Mouse (Mus musculus): ENCODE results near the gene Kcnc1. TPM values are rescaled to one million over a fixed set of nuclear protein-coding genes. Genes with fewer than 3 reads are reported as not detected.

Gene Kcnc1
- total RNA-seq, 2 experiments from 2014 or later: 0.63 to 1.7 TPM

DNA sequence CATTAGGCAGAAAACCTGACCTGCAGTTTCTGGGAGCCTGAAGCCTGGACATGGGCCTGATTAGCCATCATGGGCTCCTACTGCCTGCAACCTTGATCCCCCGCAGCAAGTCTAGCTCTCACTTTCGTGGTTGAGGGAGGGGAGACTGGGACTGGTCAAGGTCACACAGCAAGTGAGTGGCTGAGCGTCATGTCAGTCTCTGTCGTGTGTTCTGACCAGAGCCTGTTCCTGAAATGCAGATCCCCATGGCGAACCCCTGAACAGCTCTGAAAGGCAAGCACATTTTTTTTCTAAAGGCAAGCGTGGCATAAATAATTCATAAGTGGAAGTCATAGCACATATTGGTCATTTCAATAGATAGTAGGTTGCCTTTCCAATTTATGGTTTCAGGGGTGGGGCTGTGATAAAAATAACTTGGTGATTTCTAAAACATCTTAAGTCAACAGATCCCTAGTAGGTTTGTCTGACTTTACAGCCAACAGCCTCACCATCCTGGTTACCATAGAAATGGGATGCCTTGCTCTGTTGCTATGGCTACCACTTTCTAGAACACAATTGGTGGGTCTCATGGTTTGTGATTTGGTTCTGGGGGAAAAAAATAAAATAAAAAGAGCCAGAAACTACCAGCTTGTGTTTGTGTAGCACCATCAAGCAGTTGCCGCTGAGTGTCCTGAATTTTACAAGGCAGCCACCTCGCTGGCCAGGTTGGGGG, 25.9 kb downstream of the Kcnc1 start:
- no peak for DNase-seq

DNA sequence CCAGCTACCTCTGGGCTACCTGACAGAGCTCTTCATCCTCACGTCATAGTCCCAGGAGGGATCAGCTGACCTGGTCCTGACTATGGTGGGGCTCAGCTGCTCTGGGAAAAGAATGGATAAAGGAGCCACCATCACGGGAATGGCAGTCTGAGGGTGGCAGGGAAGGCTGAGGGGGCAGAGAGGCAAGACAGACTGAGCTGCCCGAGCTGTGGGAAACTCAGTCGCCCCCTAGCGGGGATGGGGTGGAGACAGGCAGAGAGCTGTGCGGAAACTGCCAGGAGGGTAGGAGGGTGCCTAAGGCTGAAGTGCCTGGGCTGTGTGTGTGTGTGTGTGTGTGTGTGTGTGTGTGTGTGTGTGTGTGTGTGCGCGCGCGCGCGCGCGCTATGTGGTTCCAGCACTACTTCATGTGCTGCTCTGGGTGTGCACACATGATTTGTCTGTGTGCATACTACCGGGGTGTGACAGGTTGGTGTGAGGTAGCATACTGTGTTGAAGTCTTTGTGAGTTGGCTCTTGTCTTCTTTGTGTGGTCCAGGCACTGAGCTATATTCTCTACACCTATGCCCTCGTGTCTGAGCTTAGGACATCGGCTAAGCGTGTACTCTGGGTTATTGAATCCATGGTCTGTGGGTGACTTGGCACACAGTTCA, 26.6 kb downstream of the Kcnc1 start:
- DNase-seq: peak; percentile 73

DNA sequence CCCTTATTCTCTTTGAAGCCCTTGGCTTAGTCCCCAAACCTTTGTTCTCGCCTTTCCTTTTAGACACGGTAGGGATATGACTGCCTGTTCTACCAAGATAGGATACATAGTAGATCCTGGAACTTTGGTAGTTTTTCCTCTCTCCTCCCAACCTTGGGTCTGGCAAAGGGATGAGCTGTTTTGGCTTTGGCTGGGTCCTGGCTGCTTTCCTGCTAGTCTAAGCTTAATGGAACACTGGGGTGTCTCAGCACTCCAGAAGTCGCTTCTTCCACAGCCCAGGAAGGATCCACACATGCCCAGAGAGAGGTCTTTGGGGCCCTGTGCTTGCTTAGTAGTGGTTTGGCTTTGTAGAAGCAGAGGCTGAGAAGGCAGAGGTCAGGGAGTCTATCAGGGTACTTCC, 27.7 kb downstream of the Kcnc1 start:
- no peak for DNase-seq

DNA sequence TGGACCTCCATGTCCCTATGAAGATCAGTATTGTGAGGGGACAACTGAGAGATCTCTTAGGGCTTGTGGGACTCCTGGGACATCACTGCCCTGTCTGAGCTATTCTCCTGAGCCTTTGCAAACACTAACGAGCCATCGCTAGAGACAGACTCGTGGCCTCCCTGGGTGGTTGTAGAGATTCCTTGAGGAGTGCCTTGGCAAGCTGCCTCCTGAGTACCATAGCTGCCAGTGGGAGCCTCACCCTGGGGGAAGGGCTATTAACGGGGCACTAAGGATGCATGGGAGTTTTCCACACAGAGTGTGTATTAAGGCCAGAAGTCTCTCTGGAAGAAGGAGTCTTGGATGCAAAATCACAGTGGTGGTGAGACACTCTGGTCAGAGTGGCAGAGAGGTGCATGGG, 28.7 kb downstream of the Kcnc1 start:
- DNase-seq: no peak

DNA sequence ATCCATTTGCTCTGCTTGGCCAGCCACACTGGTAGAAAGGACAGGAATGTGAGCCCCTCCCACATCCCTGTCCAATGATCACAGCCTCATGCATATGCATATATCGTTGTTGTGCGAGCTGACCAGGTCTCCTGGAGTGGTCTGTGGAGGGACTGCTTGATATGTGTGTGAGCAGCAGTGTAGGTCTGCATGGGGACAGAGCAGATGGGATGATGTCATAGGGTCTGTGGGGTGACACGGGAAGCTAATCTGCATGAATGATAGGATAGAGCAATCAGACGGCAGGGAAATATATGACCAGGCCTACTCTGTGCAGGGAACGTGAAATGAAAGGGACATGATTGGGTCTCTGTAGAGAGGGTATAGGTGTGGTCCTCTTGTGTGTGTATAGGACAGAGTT, 37.6 kb downstream of the Kcnc1 start:
- no peak for DNase-seq

DNA sequence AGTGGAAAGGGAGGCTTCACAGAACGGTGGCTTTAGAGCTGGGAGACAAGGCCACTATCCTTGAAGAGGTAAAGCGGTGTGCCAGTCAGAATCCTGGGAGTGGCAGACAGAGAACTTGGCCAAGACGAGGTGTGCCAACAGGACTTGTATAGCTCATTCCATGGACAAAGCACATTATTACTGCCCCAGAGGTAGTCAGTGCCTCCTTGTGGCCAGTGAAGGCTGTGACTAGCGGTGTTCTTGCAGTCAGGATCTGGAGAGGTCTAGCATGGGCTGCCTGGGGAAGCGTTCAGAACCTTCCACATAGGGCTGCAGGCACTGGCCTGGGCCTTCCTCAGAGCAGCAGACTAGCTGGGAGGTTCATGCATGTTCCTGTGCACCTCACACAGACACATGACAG, 39.5 kb downstream of the Kcnc1 start:
- DNase-seq: no peak

DNA sequence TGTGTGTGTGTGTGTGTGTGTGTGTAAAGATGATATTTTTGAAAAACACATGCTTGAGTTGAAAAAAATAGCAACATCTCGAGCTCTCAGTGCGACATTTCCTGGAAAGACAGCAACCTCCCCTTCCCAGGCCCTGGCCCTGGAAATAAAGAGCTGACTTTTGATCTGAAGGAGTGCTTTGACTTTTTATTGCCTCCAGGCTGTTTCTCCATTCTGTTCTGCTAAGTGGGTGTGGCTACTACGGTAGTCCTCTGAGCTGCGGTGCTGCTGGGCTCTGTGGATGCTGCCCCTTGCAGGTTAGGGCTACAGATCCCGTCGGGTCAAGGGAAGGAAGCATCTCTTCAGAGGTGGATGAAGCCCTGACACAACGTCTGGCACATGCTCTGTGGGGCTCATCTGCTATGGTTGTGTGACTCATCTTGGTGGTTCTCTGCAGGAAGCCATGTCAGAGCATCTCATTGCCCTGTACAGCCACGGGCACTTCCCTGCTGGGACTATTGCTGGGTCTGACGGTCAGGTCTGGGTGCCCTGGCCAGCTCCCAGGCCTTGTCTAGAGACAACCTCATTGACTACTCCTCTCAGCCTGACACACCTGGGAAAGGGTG, 42.3 kb downstream of the Kcnc1 start:
- no peak for DNase-seq

DNA sequence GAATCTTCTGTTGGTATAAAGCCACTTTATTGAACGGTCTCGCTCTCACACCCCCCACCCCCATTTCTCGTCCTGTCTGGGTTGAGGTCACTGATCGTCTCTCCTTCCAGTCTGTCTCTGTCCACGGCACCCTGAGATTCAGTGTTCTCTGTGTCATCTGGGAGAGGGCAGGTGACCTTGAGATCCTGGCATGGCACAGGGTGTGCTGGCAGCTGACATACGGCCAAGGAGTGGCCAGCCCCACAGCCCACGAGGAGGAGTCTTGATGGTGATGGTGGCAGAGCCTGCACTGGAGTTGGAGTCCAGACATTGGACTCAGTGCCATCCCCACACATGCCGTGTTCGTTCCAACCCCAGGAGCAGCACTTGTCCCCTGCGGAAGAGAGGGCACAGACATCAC, 46.9 kb downstream of the Kcnc1 start:
- peak; percentile 32 for DNase-seq

DNA sequence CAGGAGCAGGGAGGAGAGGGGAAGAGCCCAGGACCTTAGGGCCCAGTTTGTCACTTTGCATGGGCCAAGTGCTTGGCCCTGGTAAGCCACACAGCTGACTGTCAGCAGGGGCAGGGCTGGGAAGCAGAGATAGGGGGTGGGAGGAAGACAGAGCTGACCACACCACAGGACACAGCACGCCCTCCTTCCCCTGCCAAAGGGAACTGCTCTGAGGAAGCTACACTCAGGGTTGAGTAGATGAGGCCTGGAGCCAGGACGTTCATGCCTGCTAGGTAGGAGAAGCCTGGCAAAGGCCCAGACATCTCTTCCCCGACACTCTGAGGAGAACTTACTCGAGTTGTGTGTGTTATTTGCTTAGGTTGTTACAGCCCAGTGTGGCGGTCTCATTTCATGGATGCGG, 49.6 kb downstream of the Kcnc1 start:
- no peak for DNase-seq

DNA sequence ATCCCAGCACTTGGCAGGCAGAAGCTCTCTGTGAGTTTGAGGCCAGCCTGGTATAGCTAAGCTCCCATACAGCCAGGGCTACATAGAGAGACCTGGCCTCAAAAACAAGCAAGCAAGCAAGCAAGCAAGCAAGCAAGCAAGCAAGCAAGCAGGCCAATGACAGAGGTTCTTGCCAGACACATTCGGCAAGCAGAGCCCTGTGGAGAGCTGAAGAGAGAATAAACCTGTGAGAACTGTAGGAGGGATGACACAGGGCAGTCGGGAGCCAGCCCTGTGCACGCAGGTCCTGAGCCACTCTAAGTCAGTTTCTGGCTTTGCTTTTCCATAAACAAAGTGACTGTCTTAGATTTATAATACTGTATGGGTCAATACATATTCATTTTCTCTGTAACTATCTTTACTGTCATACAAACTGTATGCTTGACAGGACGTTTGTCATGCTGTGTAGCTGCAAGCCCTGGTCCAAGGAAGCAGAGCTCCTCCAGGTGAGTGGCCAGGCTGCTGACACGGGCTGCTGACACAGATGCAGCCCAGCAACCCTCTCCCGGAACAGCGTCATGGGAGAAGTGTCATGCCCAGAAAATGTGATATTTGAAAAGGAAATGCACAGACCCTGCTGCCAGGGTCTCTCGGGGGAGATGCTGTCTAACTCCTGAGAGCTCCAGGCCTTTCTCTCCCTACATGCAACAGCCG, 51.3 kb downstream of the Kcnc1 start:
- no peak for DNase-seq

DNA sequence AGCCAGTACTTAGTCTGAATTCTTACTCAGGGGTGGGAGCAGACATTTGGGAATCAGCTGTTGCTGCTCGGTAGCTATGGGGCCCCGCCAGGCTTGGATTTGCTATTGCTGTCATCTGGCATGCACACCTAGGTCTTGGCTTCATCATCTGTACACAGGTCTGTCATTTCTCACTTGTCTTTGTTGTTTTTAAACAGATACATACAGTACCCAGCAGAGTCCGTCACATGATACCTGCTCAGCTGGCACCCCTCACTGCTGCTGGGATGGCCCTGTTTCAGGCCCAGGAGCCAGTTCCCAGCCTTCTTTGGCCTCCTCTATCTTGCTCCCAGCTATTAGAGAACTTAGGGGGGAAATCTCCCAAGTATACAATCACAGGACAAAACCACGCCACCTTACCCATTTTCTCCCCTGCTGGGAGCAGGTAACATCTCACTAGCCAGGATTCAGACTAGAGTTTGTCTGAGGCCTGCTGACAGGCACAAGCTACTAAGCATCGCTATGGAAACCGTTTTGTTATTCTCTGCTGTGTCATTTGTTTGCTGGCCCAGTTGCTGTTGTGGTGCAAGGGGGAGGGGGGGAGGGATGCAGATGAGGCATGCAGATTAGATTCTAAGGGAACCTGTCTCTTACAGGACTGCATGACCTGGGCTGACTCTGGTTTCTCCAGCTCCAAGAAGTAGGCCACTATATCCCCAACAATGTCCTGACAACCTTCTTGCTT, 52.8 kb downstream of the Kcnc1 start:
- DNase-seq: no peak

DNA sequence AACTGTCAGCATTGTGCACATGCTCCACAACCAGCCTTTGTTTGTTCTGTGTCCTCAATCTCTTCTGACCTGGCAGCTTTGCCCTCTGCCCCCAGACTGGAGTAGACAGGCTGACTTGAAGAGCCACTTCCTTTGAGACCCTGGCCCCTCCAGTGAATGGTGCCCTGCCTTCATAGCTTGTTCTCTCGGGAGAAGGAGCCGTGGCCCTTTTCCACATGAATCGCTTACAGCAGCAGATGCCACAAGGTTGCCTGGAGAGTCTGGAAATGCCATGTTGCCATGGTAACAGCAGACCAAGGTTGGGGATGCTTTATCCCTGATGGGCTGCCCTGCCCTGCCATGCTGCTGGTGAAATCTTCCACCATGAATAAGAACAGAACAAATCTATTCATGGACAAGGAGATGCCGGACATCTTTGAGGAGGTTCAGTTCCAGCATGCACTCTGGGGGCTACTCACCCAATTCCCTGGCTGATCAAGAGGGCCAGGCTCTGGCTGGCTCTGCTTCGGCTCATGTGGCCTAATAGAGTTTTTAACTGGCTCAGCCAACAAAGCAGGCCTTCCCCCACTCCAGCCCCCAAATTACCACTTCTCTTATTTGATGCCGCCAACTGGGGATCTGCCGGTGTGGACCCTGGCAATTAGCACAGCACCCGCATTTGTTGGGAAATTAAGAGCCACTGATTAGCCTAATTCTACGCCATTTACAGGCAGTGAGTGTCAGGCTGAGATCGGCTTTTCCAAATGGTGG, 57.8 kb downstream of the Kcnc1 start:
- DNase-seq: no peak

DNA sequence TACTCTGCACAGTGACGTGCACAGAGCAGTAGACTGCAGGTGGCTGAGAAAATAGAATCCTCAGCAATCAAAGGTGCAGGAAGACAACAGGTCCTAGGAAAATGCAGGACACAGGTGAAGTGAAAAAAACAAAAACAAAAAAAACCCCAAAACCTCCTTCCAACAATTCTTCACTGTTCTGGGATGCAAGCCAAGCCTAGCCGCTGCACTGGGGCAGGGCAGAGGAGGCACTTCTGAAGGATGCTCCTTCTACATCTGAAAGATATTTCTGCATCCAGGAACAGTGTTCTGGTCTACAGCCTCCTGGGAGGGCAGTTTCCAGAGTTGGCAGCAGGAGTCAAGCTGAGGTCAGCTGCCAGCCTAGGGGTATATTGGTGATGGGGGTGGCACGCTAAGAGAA, 61.6 kb downstream of the Kcnc1 start:
- no peak for DNase-seq

DNA sequence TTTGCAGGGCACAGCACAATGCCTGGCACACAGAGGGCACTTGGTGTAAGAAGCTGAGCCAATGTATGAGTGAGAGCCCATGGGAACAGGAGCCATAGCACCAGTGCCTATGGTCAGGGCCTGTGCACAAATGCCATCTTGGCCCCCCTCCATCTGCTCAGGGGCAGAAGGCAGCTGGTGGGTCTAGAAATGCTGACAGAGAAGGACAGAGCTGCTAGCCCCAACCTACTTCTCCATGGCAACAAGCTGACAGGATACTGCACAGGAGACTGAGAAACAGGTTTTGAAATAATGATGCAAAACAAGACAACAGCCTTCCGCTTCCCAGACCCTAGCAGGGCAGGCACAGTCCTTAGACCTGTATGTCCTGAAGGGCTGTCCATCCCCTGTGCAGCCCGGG, 62.9 kb downstream of the Kcnc1 start:
- no peak for DNase-seq

DNA sequence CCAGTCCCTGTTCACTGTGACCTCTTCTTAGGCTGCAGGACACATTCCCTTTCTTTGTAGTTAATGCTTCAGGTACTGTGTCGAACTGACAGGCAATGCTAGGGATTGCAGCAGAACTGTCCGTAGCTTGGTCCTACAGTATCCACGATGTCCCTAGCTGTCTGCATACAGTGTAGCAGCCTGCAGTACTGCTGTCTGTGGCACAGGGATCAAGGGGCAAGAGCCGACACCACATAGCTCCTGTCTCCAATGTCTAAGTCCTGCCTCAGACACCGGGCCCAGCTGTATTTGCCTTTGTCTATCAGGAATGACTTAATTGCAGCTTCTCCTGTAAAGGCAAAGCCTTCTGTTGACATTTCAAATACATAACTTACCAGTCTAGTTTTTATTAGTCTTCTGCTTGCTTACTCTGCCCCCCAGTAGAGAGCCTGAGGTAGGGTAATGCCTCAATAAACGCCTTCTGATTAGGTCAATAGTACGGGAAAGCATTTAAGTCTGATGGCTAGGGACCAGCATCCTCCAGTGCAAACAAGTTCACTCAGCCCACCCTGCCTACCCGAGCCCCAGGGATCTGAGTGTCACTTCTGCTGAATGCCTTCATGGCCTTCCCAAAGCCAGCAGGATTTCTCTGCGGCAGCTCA, 63.4 kb downstream of the Kcnc1 start:
- no peak for DNase-seq

DNA sequence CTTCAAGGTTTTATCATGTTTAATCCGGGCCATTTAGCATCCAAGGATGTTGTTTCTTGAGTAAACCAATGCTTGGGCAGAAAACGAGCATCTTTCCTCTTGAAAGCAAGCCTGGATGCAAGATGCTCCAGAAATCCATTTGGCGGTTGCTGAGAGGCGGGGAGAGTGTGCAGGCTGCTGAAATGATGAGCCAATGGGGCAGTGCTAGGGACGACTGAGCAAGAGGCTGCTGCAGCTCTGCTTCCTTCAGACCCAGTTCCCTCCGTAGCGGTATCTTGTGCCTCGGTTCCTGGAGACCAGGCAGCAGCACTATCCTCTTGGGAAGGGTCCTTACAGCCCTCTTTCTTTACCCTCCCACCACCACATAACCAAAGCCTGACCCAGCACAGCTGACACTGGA, 66.0 kb downstream of the Kcnc1 start:
- DNase-seq: no peak

DNA sequence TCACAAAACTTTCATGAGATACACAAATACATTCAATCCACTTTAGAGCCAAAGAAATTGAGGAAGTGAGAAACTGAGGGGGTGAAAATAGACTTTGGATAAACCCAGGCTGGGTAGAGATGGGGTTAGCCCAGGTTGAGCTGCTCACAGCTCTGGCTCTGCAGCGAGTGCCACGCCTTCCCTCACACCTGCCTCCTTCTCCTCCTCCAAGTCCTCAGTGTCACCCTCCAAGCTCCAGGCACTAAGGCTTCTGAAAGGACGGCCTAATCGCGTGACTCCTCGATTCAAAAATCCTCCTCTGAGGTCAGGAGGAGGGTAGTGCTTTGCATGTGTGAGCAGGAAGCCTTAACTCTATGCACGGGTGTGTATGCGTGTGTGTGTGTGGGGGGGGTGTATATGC, 66.8 kb downstream of the Kcnc1 start:
- DNase-seq: no peak

DNA sequence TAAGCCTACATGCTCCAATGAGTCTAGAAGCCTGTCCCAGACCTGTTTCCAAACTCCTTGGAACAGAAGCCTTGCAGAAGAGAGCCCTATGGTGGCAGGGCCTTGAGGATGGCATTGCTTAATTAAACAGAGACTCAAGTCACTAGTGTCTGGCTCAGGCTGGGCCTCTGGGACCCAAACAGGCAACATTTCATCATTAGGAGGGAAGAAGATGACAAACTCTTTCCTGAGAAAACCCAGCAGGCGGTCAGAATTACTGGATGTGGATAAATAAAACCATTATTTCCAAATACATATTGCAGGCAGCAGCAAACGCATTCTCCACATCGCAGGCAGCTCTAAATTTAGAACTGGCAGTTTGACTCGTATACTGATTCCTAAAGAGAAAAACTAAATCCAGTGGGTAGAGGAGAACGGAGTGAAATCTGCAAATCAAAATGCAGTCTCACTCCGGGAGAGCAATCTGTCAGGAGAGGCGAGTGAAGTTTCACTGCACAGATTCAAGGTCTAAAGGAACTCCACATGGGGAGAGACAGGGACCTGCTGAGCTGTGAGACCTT, 70.2 kb downstream of the Kcnc1 start:
- no peak for DNase-seq

DNA sequence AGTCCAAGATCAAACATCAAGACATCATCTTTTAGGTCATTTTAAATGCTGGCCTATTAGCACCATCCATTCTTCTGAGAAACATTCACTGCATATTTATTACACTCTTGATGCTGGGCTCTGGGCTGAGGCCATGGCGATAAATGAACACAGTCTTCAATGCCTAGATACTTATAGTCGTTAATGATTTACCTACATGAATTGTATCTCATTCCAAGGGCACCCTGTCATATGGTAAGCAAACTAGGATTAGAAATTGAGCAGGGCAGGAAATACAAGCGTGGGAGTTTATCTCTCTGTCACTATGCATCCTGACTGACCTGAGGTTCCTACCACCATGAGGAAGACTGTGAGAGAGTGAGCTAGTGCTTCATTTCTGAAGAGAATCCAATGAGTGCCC, 73.2 kb downstream of the Kcnc1 start:
- DNase-seq: no peak

DNA sequence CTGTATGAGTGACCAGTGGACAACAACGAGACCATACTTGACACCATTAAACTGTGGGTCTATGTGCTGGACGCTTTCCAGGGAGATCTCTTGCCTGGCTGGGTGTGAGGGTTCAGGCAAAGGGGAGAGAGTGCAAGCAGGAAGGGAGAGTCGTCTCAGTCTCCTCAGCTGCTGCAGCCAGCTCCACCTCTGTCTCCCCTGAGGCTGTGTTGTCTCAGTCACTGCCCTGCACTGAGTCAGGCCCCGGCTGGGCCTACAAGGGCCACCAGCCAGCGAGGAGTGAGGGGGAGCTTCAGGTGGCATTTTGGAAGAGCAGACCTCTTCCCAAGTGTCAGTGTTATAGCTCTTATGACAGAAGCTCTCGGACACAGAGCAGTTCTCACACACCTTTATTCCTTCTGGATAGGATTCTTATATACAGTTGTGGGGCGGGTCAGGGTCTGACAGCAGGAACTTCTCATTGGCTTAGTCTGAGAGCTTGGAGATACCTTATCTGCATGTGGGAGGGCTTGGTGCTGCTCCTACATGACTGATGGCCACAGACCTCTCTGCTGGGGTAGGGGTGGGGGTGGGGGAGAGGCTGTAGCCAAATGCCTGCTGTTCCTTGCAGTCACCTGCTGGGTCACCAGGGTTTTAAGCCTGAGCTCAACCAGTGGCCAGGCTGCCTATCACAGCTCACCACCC, 74.9 kb downstream of the Kcnc1 start:
- no peak for DNase-seq

Measured in adrenal gland, postnatal 10 days (tissue).